Mouse (Mus musculus) liver, adult 2 months (tissue): ENCODE data around the gene Piga. TPM values are rescaled to one million over a fixed set of nuclear protein-coding genes. Genes with fewer than 3 reads are reported as not detected.
A peak's percentile ranks its signal among the peaks of the same experiment; 100 is the strongest.

Source experiments
- DNase-seq: peaks from one replicate; pipeline ENCODE4 v3.0.0-alpha.2; 2011; ENCODE audit warnings: low read depth, low spot score; ENCODE audit errors: extremely low read depth
- H3K27ac ChIP-seq: fragments of 200-500 bp; replicated peaks from 2 replicates; pipeline ENCODE4 v1.5.1; 2012; ENCODE audit warnings: low read depth, mild to moderate bottlenecking, control low read depth, inconsistent platforms, low read length; ENCODE audit not compliant: insufficient read depth
- H3K27me3 ChIP-seq: fragments of 200-500 bp; 2 replicates; pipeline ENCODE4 v1.6.1; 2012; ENCODE audit warnings: mild to moderate bottlenecking, moderate library complexity, low read length, inconsistent platforms; ENCODE audit not compliant: control insufficient read depth, insufficient read depth
- H3K36me3 ChIP-seq: fragments of 200-500 bp; 2 replicates; pipeline ENCODE4 v1.6.1; 2012; ENCODE audit warnings: low read length, inconsistent platforms; ENCODE audit not compliant: control insufficient read depth, insufficient read depth
- H3K4me1 ChIP-seq: fragments of 200-500 bp; 2 replicates; pipeline ENCODE4 v1.6.1; 2011; ENCODE audit warnings: low read length; ENCODE audit not compliant: control insufficient read depth, insufficient read depth
- H3K4me3 ChIP-seq: fragments of 200-500 bp; 2 replicates; pipeline ENCODE4 v1.5.1; 2011; ENCODE audit warnings: low read depth, mild to moderate bottlenecking, control low read depth, low read length, moderate library complexity; ENCODE audit not compliant: insufficient read depth
- H3K79me2 ChIP-seq: fragments of 200-500 bp; 2 replicates; pipeline ENCODE4 v1.6.1; 2012; ENCODE audit warnings: inconsistent platforms, mild to moderate bottlenecking, low read length, moderate library complexity; ENCODE audit not compliant: control insufficient read depth, insufficient read depth
- H3K9ac ChIP-seq: fragments of 200-500 bp; 2 replicates; pipeline ENCODE4 v1.6.1; 2012; ENCODE audit warnings: low read depth, mild to moderate bottlenecking, control low read depth, inconsistent platforms, low read length
- CTCF ChIP-seq: fragments of 200-500 bp; IDR thresholded peaks from 2 replicates; pipeline ENCODE4 v1.5.1; 2011; ENCODE audit warnings: low read depth, low read length, control low read depth
- POLR2A ChIP-seq: fragments of 200-500 bp; IDR thresholded peaks from 2 replicates; pipeline ENCODE4 v1.6.1; 2011; ENCODE audit warnings: low read length, control low read depth; ENCODE audit not compliant: insufficient read depth; ENCODE audit errors: extremely low read depth
- WGBS: fragments of 180-500 bp; shearing (Covaris S2); methylation state at CpG from one replicate; pipeline ENCODE4 v1.1.7; 2018; 5-methylcytosine and 5-hydroxymethylcytosine counted together
- polyA plus RNA-seq: library from polyadenylated mRNA; depleted of rRNA; stranded (reverse); fragments of >200 nt; gene quantifications from 2 replicates; pipeline ENCODE4 v1.2.3, GENCODE M21; 2012; rRNA removed
- total RNA-seq: library from RNA; depleted of rRNA; stranded (reverse); fragments of >200 nt; gene quantifications from 2 replicates; pipeline ENCODE4 v1.2.3, GENCODE M21; 2014; rRNA removed

Piga gene
- total and polyA plus RNA-seq, 2 experiments = 1.7 to 3.6 TPM

GRCm38 (mm10) chrX:164446106-164446551 lies 26.5 kb downstream of the Piga start:
- Histone ChIP-seq H3K4me1 (peaks cover 2% of the 10 kb centered on the region; the same call in 1 of the 2 replicates), H3K79me2 (no peaks in the 10 kb centered on the region), H3K27ac (no peak overlapping the region), H3K4me3 (no peak overlapping the region), H3K36me3 (no peaks in the 10 kb centered on the region), H3K9ac (no peak overlapping the region), H3K27me3 (no peaks in the 10 kb centered on the region)
- no peak for DNase-seq
- TF ChIP-seq POLR2A = no peak
- peak; percentile 38; the same call in 1 of the 2 replicates for TF ChIP-seq CTCF
- WGBS = 65% methylated on average over 10 of the region's 10 CpGs

DNA sequence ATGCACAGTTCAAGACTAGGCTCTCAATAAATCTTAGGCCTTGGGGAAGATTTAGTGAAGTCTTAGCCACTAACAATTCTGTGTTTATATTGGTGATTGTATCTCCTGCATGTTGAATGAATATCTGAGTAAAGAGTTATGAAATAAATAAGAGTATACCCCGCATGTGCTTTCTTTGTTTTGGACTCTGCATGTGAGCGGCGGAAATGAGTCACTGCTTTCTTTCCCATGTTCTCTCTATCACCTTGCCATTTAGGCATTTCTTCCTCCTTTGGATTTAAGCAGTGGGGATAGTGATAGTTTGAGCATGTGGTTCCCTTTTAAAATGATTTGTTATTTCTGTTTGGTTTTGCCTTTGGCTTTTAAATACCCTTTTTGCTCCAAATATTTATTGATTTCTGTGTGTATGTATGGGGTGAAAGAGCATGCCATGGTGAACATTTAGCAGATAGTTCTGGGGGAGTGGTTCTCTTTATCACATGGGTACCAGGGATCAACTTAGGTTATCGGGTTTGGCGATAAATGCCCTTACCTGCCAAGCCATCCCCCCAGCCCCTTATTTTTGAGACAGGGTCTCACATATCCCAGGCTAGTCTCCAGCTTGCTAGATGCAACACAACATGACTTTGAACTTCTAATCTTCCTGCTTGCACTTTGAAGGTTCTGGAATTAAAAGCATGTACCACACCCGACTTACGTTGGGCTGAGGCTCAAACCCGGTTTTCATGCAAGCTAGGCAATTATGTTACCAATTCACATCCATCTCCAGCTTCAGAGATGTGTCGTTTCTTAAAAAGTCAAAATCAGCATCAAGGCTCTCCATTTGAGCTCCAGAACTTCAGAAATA lies 27.5 kb downstream of the Piga start:
- Histone ChIP-seq H3K9ac (no peak overlapping the region), H3K36me3 (no peaks in the 10 kb centered on the region), H3K4me1 (peaks cover 2% of the 10 kb centered on the region; the same call in 1 of the 2 replicates), H3K4me3 (no peak overlapping the region), H3K27me3 (no peaks in the 10 kb centered on the region), H3K79me2 (no peaks in the 10 kb centered on the region), H3K27ac (no peak overlapping the region)
- TF ChIP-seq CTCF = no peak
- TF ChIP-seq POLR2A = no peak
- WGBS = 69% methylated on average over 9 of the region's 9 CpGs
- no peak for DNase-seq

DNA sequence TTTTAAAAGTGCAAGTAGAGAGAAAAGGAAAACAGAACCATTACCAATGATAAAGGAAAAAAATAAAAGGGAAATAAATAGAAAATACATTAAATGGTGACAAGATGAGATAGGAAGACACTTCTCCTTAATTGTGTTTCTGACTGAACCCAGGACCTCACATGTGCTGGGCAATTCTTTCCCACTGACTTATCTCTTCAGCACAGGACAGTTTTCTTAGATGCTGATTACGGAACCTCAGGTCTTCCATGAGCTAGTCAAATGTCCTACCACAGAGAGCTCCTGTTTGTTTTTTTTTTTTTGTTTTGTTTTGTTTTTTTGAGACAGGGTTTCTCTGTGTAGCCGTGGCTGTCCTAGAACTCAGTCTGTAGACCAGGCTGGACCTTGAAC lies 28.1 kb downstream of the Piga start:
- H3K4me3 ChIP-seq = no peak overlapping the region
- H3K27me3 ChIP-seq = no peaks in the 10 kb centered on the region
- TF ChIP-seq POLR2A (no peak), CTCF (no peak)
- H3K9ac ChIP-seq = no peak overlapping the region
- WGBS = 64% methylated on average over 2 of the region's 2 CpGs
- no peak overlapping the region for H3K27ac ChIP-seq
- no peaks in the 10 kb centered on the region for H3K36me3 ChIP-seq
- H3K4me1 ChIP-seq = peaks cover 2% of the 10 kb centered on the region; the same call in 1 of the 2 replicates
- H3K79me2 ChIP-seq = no peaks in the 10 kb centered on the region
- DNase-seq = no peak

DNA sequence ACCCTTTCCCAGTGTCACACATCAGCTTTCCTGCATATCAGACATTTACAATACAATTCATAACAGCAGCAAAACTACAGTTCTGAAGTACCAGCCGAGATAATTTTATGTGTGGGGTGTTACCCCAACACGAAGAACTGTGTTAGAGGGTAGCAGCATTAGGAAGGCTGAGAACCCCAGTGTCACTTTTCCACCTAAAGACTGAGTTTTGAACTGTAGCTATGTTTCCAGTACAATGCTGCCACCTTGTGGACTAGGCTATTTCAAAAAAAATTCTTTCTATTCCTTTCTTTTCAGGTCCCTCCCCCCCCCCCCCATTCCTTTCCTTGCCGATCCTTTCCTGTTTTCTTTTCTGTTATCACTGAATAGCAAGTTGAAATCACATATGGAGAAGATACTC lies 29.6 kb downstream of the Piga start:
- WGBS = 9% methylated on average over 3 of the region's 3 CpGs
- TF ChIP-seq CTCF (peak; percentile 46), POLR2A (no peak)
- Histone ChIP-seq H3K4me3 (no peak overlapping the region), H3K4me1 (peaks cover 2% of the 10 kb centered on the region; the same call in 1 of the 2 replicates), H3K79me2 (no peaks in the 10 kb centered on the region), H3K27ac (no peak overlapping the region), H3K9ac (no peak overlapping the region), H3K36me3 (no peaks in the 10 kb centered on the region), H3K27me3 (no peaks in the 10 kb centered on the region)
- DNase-seq = peak; percentile 50

DNA sequence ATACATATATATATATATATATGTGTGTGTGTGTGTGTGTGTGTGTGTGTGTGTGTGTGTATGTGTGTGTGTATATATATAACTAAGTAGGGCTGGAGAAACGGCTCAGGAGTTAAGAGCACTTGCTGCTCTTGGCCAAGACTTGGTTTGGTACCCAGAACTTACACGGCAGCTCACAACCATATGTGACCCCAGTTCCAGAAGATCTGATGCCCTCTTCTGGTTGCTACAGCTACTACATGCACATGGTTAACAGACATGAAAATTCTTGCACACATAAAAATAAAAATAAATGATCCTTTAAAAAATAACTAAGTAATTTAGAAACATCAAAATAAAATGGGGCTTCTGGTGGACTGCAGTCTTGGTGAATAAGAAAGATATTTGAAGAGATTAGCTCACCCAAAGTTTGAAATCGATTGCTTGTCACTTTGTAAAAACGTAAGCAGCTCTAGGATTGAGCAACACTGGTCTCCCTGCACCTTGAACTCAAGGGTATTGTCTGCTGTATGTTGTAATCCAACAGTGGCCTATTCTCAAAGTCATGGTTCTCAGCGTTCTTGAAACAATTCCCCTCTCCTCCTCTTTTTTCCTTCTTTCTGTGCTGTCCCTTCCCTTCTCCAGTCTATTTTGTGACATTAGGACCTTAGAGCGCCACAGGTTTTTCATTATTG lies 39.8 kb downstream of the Piga start:
- WGBS = 26% methylated on average over 5 of the region's 6 CpGs
- peak; percentile 91 for DNase-seq
- Histone ChIP-seq H3K79me2 (no peaks in the 10 kb centered on the region), H3K27me3 (no peaks in the 10 kb centered on the region), H3K27ac (peak overlapping the region; percentile 58; the same call in 1 of the 2 replicates), H3K9ac (no peak overlapping the region), H3K4me1 (peaks cover 4% of the 10 kb centered on the region; the same call in 1 of the 2 replicates), H3K36me3 (no peaks in the 10 kb centered on the region), H3K4me3 (no peak overlapping the region)
- TF ChIP-seq POLR2A (no peak), CTCF (no peak)

Other genes starting within 250 kb of the Piga start
- 0.27 and 0.28 TPM in 2 replicates for gene Bmx, start 161.6 kb upstream of the Piga start, total RNA-seq
- 0.09 TPM in 1 of 2 replicates, not detected in the other for gene Bmx, start 161.6 kb upstream of the Piga start, polyA plus RNA-seq
- gene Pir, start 150.4 kb upstream of the Piga start, total RNA-seq = 17.6 and 24.6 TPM in 2 replicates
- 16.0 and 16.3 TPM in 2 replicates for gene Pir, start 150.4 kb upstream of the Piga start, polyA plus RNA-seq
- gene Vegfd, start 46.4 kb upstream of the Piga start, total RNA-seq = 1.0 TPM in 2 replicates
- gene Vegfd, start 46.4 kb upstream of the Piga start, polyA plus RNA-seq = 0.51 and 1.2 TPM in 2 replicates
- gene Asb11, start 17.2 kb downstream of the Piga start, total RNA-seq = 0.09 TPM in 1 of 2 replicates, not detected in the other
- gene Asb11, start 17.2 kb downstream of the Piga start, polyA plus RNA-seq = not detected in 2 replicates
- not detected in 2 replicates for gene Asb9, start 86.5 kb downstream of the Piga start, total RNA-seq
- gene Asb9, start 86.5 kb downstream of the Piga start, polyA plus RNA-seq = not detected in 2 replicates